Mouse (Mus musculus): ENCODE measurements at regions not wholly inside any gene's neighbourhood (a gene's known extent, or its start where the extent isn't known, plus 50 kb on each side); places are given as distances from the start of the nearest gene placed in this dataset.

GRCm38 (mm10) chr19:55985518-55985917, 243.9 kb downstream of the Tcf7l2 start:
- no peak for DNase-seq (ENCODE audit: low spot score in 2 of 2)

DNA sequence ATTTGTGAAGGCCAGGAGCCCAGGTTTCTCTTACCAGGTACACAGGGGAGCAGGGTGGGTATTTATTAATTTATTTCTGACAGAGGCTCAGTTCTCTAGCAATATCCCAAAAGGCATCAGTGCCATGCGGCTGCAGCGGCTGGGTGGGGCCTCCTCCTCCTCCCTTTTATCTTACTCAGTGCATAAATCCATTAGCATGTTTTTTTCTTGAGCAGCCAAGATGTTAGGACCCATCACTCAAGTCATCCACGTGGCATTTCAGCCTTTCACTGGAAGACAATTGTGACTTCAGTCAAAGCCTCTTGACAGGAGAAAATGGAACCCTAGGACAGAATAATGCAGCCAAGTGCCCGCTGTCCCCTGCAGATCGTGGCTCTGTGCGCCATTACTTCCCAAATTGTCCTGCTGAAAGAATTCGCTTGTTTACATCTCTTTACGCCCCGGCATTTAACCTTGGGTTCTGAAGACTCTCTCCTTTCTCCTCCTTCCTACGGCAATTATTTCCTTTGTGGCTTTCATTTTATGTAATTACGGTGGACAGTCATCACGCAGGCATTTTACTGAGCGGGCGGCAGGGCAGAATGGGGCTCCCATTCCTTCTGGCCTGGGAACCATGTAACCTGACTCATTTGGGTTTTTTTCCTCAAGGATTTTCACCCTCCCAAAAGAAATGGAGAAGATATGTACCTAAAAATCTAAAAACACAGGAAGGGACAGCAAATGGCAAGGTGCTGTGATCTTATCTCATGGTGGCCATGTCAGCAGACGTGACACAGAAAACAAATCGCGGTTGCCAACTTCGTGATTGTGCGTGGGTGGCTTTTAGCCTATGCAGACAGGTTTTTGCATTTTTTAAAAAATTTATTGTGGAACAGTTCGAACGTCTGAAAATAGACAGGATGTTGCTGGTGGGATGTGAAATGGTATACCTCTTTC, 250.4 kb downstream of the Tcf7l2 start:
- DNase-seq (ENCODE audit: low spot score in 2 of 2): peak in 1 of 2 experiments; percentile 83

- DNase-seq (ENCODE audit: low spot score in 2 of 2): peak in 1 of 2 experiments; percentile 32
Observed at GRCm38 (mm10) chr19:55992727-55993066, 251.1 kb downstream of the Tcf7l2 start.

- no peak for DNase-seq (ENCODE audit: low spot score in 2 of 2)
Observed at GRCm38 (mm10) chr19:55995721-55996120, 254.1 kb downstream of the Tcf7l2 start.

DNA sequence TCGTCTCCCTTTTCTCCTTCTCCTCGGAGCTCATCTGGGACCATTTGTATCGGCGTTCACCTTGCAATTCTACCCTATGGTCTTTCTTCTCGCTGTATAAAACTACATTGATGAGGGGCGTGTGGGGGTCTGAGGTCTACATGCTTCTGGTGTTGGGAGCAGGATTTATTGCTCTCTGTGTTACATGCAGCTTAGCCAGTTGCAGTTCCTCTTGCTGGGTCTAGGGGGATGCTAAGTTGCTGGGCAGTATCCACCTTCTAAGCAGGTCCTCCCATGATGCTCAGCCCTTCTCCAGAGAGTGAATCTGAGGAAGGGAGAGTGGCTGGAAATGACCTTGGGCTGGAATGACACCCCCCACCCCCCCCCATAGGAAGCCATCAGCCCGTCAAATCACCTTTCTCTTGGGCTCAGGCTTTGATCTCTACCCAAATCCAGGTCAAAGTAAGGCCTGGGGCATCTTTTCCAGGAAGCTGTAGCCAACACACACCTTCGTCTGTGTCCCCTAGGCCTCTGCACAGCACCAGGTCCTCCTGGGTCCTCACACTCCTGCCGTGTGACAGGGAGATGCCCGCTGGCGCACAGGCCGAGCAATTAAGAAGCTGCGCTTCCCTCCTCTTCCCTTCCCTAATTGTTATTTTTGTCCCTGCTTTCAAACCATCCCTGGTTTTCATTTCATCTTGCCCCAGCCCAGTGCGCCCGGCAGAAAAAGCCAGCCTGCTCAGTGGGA, 257.0 kb downstream of the Tcf7l2 start:
- no peak for DNase-seq (ENCODE audit: low spot score in 2 of 2)

DNA sequence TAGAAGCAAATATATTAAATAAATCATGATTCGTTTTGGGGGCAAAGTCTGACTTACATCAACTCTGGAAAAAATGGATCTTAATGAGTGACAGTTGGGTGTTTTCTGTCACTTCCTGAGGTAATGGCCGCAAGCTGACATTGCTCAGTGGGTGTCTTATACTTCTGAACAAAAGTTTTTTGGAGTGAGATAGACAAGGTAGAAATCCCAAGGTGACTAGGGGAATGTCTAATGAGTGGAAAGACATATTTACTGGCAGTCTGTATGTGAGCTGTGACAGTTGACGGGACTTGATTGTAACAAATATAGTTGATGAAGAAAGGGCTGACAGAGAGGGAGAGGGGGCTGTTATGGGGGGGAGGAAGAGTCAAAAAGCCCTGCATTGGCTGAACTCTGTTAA, 257.8 kb downstream of the Tcf7l2 start:
- no peak for DNase-seq (ENCODE audit: low spot score in 2 of 2)

- no peak for DNase-seq (ENCODE audit: low spot score in 2 of 2)
Observed at GRCm38 (mm10) chr19:56001428-56001827, 259.8 kb downstream of the Tcf7l2 start.

DNA sequence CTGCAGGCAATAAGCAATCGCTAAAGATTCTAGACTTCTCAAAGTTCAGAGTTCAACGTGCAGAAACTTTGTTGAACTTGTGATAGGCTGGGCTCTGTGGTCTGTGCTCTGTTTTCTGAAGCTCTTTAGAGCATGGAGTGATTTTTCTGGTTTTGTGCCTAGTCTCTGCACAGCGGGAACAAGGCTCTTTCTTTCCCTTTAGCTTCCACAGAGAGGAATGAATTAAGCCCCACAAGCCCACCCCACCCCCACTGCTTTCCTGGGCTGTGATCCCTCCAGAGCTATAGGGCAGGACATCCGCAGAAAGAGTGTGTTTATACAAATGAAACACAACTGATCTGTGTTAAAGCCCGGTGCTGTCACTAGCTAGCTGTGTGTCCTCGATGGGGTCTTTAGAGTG, 264.3 kb downstream of the Tcf7l2 start:
- DNase-seq (ENCODE audit: low spot score in 2 of 2): no peak

DNA sequence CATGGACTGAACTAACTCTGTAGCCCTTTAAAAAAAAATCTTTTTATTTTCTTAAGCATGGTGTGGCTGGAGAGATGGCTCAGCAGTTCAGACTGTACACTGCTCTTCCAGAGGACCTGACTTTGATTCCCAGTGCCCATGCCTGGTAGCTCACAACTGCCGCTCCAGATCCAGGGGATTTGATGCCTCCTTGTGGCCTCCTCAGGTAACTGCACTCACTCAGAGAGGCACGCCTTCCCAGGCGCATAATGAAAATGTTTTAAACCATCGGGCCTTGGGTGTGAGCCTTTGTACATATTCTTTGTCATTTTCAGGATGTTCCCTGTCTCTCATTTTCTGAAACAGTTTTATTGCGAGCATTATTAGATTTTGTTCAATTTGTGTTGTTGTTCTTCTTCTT, 265.8 kb downstream of the Tcf7l2 start:
- DNase-seq (ENCODE audit: low spot score in 2 of 2): no peak

GRCm38 (mm10) chr19:56010766-56011165, 269.1 kb downstream of the Tcf7l2 start:
- no peak for DNase-seq (ENCODE audit: low spot score in 2 of 2)

GRCm38 (mm10) chr19:56011292-56011691, 269.7 kb downstream of the Tcf7l2 start:
- no peak for DNase-seq (ENCODE audit: low spot score in 2 of 2)

DNA sequence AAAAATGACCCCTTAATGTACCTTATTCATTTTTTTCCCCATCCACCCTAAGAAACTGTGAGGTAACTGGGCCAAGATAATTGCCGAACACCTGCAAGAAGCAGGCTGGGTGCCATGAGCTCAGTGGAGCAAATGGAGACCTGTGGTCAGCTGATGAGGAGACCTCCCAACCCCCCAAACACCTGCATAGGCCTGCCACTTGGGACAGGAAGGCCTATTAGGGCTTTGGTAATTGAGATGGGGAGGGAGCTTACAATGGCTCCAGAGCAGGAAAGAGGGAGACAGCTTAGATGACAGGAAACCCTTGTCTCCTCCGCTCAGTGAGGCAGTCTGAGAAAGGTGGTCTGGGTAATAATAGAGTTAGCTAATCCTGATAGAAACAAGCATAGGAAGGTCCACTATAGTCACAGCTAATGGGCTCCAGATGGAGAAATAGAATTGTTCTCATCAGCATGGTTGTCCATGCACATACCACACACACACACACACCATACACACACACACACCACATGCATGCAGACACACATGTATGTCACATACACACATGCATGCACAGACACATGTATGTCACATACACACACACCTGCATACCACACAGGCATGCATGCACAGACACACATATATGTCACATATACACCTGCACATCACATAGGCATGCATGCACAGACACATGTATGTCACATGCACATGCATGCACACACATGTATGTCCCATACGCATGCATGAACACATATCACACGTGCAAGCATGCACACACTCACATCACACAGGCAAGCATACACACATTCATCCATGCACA, 270.2 kb upstream of the Habp2 start:
- DNase-seq (ENCODE audit: low spot score in 2 of 2): no peak

- DNase-seq (ENCODE audit: low spot score in 2 of 2): no peak
Observed at GRCm38 (mm10) chr19:56017524-56017923, 269.4 kb upstream of the Habp2 start.

GRCm38 (mm10) chr19:56019143-56019542, 267.8 kb upstream of the Habp2 start:
- no peak for DNase-seq (ENCODE audit: low spot score in 2 of 2)

DNA sequence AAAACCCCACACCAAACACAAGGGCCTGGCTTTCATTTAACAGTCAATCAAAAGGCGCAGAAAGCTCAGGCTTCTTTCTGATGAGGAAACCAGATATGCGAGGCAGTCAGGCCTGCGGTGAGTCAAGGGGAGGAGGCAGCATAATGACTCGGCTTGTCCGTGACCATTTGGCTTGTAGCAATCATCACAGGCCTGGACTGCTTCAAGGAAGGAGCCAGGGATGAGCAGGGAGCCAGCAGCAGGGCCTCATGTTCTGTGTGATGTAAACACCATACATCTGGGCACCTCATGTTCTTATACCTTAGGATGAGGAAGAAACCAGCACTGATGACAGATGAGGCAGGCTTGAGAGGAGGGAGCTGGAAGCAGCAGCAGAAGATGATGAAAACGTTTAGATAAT, 264.6 kb upstream of the Habp2 start:
- no peak for DNase-seq (ENCODE audit: low spot score in 2 of 2)

DNA sequence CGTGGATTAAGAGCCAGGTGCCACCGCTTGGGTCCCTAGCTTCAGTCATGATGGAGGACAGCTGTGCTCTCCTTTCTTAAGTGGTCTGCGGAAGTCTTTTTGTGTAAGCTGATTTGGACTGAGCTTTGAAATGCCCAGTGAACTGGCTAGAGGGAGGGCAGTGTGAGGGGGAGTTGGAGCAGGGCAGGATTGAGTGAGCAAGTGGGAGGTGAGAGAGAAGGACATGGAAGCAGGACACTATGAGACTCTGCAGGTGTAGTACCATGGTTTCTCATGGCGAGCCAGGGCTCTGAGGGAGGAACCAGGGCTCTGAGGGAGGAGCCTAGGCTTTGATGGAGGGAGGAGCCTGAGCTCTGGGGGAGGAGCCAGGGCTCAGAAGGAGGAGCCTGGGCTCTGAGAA, 262.3 kb upstream of the Habp2 start:
- DNase-seq (ENCODE audit: low spot score in 2 of 2): no peak

- DNase-seq (ENCODE audit: low spot score in 2 of 2): peak; percentile 15 to 80
Observed at GRCm38 (mm10) chr19:56029428-56030281, 257.3 kb upstream of the Habp2 start.

DNA sequence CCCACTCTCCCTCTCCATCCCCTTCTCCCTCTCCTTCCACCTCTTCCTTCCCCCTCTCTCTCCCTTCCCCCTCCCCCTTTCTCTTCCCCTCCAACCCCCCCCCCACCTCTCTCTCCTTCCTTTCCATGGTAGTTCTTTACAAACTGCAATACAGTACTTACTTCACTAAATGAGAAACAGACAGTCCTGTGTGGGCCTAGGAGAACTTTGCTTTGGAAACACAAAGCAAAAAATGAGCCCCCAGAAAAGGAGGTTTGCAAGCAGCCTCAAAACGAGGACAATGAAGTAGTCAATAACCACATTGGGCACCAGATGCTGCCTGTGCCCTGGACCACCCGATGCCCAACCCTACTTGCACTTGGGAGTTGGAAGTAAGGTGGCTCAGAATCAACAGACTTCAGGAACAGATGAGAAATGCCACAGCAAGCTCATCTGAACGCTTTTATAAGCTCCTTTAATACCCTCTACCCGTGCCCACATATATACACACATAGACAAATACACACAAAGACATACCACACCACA, 256.5 kb upstream of the Habp2 start:
- DNase-seq (ENCODE audit: low spot score in 2 of 2): no peak

- no peak for DNase-seq (ENCODE audit: low spot score in 2 of 2)
Observed at GRCm38 (mm10) chr19:56034552-56034951, 252.4 kb upstream of the Habp2 start.

DNA sequence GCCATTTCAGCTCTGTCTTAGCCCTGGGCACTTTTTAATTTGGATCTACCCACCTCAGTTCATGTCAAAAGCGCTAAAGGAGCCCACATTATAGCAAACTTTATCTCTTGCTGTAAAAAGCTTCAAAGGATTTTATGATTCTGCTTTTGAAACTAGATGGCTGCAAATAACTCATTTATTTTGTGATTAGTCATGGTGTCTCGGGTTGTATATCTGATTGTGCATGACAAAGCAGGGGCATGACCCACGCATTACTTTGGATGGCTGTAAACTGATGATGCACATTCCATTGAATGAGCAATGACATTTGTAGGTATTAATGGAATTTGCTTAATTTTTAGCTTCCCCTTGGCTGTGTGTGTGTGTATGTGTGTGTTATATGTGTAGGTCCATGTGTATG, 249.4 kb upstream of the Habp2 start:
- no peak for DNase-seq (ENCODE audit: low spot score in 2 of 2)
